ENCODE assay signal across 21 mouse cellular contexts in the genomic region with DNA sequence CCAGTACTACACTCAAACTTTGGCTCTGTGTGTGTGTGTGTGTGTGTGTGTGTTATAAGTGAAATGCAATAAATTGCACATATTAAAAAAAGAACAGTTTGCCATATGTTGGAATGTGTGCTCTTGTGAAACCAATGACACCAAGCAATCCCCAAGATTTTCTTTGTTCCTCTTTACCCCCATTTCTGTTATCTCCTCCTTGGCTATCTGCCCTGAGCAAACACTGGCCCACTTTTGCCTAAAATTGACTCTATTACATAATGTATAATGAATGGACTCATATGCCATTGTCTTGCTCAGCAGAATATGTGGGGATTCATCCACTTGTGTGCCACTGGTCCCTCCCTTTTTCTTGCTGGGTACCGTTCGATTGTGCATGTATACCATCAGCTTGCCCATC.
"Had no signal": no experiment of that assay in that cellular context is flagged by ENCODE, and none has a peak within 500 bp of the region (broad histone marks: within the 10 kb centered on the region; RNA-seq: fewer than 3 reads in every experiment).

No protein-coding gene starts in this region.

- H3K27ac ChIP-seq: kidney, postnatal 0 days; layer of hippocampus, adult 2 months; limb, embryonic 10.5 days; limb, embryonic 13.5 days; liver, embryonic 12.5 days; liver, embryonic 15.5 days; lung, embryonic 15.5 days; midbrain, embryonic 13.5 days; neural tube, embryonic 13.5 days had no signal

- H3K9ac ChIP-seq: limb, embryonic 13.5 days; liver, embryonic 12.5 days; liver, embryonic 15.5 days; lung, embryonic 15.5 days; midbrain, embryonic 13.5 days; neural tube, embryonic 13.5 days had no signal

- ATAC-seq: liver, embryonic 12.5 days; midbrain, embryonic 13.5 days; midbrain, embryonic 16.5 days had no signal

- H3K9me3 ChIP-seq: limb, embryonic 10.5 days; liver, embryonic 12.5 days; liver, embryonic 15.5 days; lung, embryonic 15.5 days; neural tube, embryonic 13.5 days had no signal

- H3K4me2 ChIP-seq: limb, embryonic 13.5 days; liver, embryonic 12.5 days; liver, embryonic 15.5 days; lung, embryonic 15.5 days; midbrain, embryonic 13.5 days; neural tube, embryonic 13.5 days had no signal

- H3K4me1 ChIP-seq: limb, embryonic 10.5 days; liver, embryonic 15.5 days; lung, embryonic 15.5 days had no signal

- H3K4me3 ChIP-seq: layer of hippocampus, adult 2 months; limb, embryonic 10.5 days; limb, embryonic 13.5 days; liver, embryonic 12.5 days; liver, embryonic 15.5 days; lung, embryonic 15.5 days; midbrain, embryonic 13.5 days; myocyte; neural tube, embryonic 13.5 days had no signal

- H3K27me3 ChIP-seq: limb, embryonic 13.5 days; liver, embryonic 12.5 days; liver, embryonic 15.5 days; lung, embryonic 15.5 days; midbrain, embryonic 13.5 days; neural tube, embryonic 13.5 days had no signal

- DNase-seq: kidney, adult 2 months; kidney, postnatal 25 days; layer of hippocampus, adult 9-11 months; layer of hippocampus, postnatal 36 days; liver; lung, adult 18-20 months; lung, postnatal 10 days; lung, postnatal 36 days; thymus, adult 18-20 months; thymus, postnatal 36 days had no signal
